In genomic region chr2:180966092-180966882, GRCm38 (mm10) we compare ENCODE assay signal across 7 mouse cellular contexts. TPM values are rescaled to one million over a fixed set of nuclear protein-coding genes. Genes with fewer than 3 reads are reported as not detected.
DNase-seq lines count a peak whose midpoint lies in the region; ATAC-seq and TF ChIP-seq lines count a peak whose summit lies in the region.

No protein-coding gene starts in this region.

- no peaks in the 10 kb centered on the region for H3K9me3 ChIP-seq in heart, postnatal 0 days (replicated peaks; ENCODE audit: control insufficient read depth, low read length)
- H3K9me3 ChIP-seq in limb, embryonic 14.5 days (ENCODE audit: control insufficient read depth, low read length) = no peaks in the 10 kb centered on the region

- peak overlapping the region; percentile 78 for H3K4me2 ChIP-seq in heart, postnatal 0 days (ENCODE audit: low read depth, low read length)
- H3K4me2 ChIP-seq in limb, embryonic 14.5 days (replicated peaks; ENCODE audit: low read depth, low read length, severe bottlenecking) = peak overlapping the region; percentile 72

- TF ChIP-seq EP300 in heart, postnatal 0 days (IDR thresholded peaks at IDR 0.05; ENCODE audit: low read depth) = no peak

- H3K9ac ChIP-seq in heart, postnatal 0 days (replicated peaks; ENCODE audit: low read depth, low read length) = peak overlapping the region; percentile 92
- peak overlapping the region; percentile 96 for H3K9ac ChIP-seq in limb, embryonic 14.5 days (ENCODE audit: low read depth, low read length, severe bottlenecking)

- peak; percentile 39 for DNase-seq in thymus, postnatal 0 days (ENCODE audit: low spot score)
- DNase-seq in thymus, adult 18-20 months = no peak
- peak; percentile 51 to 61 for DNase-seq in cerebellum, adult 18-20 months
- peak; percentile 51 for DNase-seq in heart, postnatal 0 days (ENCODE audit: low spot score)
- no peak for DNase-seq in limb, embryonic 14.5 days (ENCODE audit: low spot score)
- DNase-seq in natural killer cell, adult 2 months (ENCODE audit: low spot score in 2 of 2) = peak; percentile 9 to 24
- no peak for DNase-seq in layer of hippocampus, postnatal 14 days (ENCODE audit: low spot score in 2 of 2)

- H3K27me3 ChIP-seq in heart, postnatal 0 days (ENCODE audit: control insufficient read depth, insufficient read depth, low read length) = no peaks in the 10 kb centered on the region
- no peaks in the 10 kb centered on the region for H3K27me3 ChIP-seq in limb, embryonic 14.5 days (ENCODE audit: control insufficient read depth, insufficient read depth, low read length)

- H3K36me3 ChIP-seq in heart, postnatal 0 days (replicated peaks; ENCODE audit: control insufficient read depth, insufficient read depth, low read length) = peaks cover 24% of the 10 kb centered on the region
- H3K36me3 ChIP-seq in limb, embryonic 14.5 days (ENCODE audit: control insufficient read depth, insufficient read depth, low read length) = peaks cover 22% of the 10 kb centered on the region

- 12% methylated on average over 14 of the region's 14 CpGs for WGBS in heart, postnatal 0 days
- WGBS in limb, embryonic 14.5 days = 8% methylated on average over 14 of the region's 14 CpGs

- TF ChIP-seq POLR2A in limb, embryonic 14.5 days (IDR thresholded peaks at IDR 0.05; ENCODE audit: borderline replicate concordance, extremely low read depth, insufficient read depth, insufficient read length) = no peak

- H3K4me1 ChIP-seq in heart, postnatal 0 days (ENCODE audit: control insufficient read depth, insufficient read depth) = peaks cover 19% of the 10 kb centered on the region
- H3K4me1 ChIP-seq in limb, embryonic 14.5 days (ENCODE audit: control insufficient read depth, insufficient read depth, low read length) = peaks cover 5% of the 10 kb centered on the region; the same call in 1 of the 2 replicates

- peak; percentile 43 for TF ChIP-seq CTCF in heart, postnatal 0 days (IDR thresholded peaks at IDR 0.05; ENCODE audit: low read depth)

- peak overlapping the region; percentile 92 for H3K27ac ChIP-seq in heart, postnatal 0 days (ENCODE audit: low read depth)
- peak overlapping the region; percentile 78 for H3K27ac ChIP-seq in limb, embryonic 14.5 days (replicated peaks; ENCODE audit: low read depth, low read length)

- H3K4me3 ChIP-seq in heart, postnatal 0 days (ENCODE audit: low read depth, low read length) = peak overlapping the region; percentile 82
- H3K4me3 ChIP-seq in limb, embryonic 14.5 days (replicated peaks; ENCODE audit: low read length) = peak overlapping the region; percentile 91

- 0 out of 2 replicates have a peak, but pooled peaks have one; percentile 17 for ATAC-seq in heart, postnatal 0 days (ENCODE audit: insufficient read depth, low read depth)
- ATAC-seq in limb, embryonic 14.5 days (ENCODE audit: low FRiP score, low read depth) = no peak

RNA-seq across cellular contexts. Expression of gene Arfgap1, which starts 0.7 kb away (rescaled TPM):
- polyA plus RNA-seq in thymus, postnatal 0 days (2015; fragmentation: Nextera tagmentation; extraction: Ambion mirVana) = 52.0 and 66.6 TPM in 2 replicates
- 40.9 and 58.7 TPM in 2 replicates for total RNA-seq in heart, postnatal 0 days (2014; rRNA removed; ENCODE audit: low replicate concordance)
- polyA plus RNA-seq in heart, postnatal 0 days (2015; fragmentation: Nextera tagmentation; extraction: Ambion mirVana) = 51.0 and 51.4 TPM in 2 replicates
- polyA plus RNA-seq in limb, embryonic 14.5 days (2012; rRNA removed) = 161 and 169 TPM in 2 replicates
- polyA plus RNA-seq in limb, embryonic 14.5 days (2014; fragmentation: Nextera tagmentation; extraction: Ambion mirVana) = 102 and 105 TPM in 2 replicates
- 100 to 1,000 TPM; 126 to 127 TPM for total RNA-seq in layer of hippocampus, postnatal 14 days (2021)

RNA-seq across cellular contexts. Expression of gene Nkain4, which starts 11.8 kb away (rescaled TPM):
- 28.0 and 30.0 TPM in 2 replicates for polyA plus RNA-seq in thymus, postnatal 0 days (2015; fragmentation: Nextera tagmentation; extraction: Ambion mirVana)
- total RNA-seq in heart, postnatal 0 days (2014; rRNA removed; ENCODE audit: low replicate concordance) = 8.6 and 9.8 TPM in 2 replicates
- polyA plus RNA-seq in heart, postnatal 0 days (2015; fragmentation: Nextera tagmentation; extraction: Ambion mirVana) = 27.6 and 29.6 TPM in 2 replicates
- polyA plus RNA-seq in limb, embryonic 14.5 days (2012; rRNA removed) = 9.2 and 11.2 TPM in 2 replicates
- polyA plus RNA-seq in limb, embryonic 14.5 days (2014; fragmentation: Nextera tagmentation; extraction: Ambion mirVana) = 12.9 and 13.4 TPM in 2 replicates
- total RNA-seq in layer of hippocampus, postnatal 14 days (2021) = 10 to 100 TPM; 56.1 to 56.9 TPM

RNA-seq across cellular contexts. Expression of gene Col20a1, which starts 20.0 kb away (rescaled TPM):
- 0.14 and 0.57 TPM in 2 replicates for polyA plus RNA-seq in thymus, postnatal 0 days (2015; fragmentation: Nextera tagmentation; extraction: Ambion mirVana)
- total RNA-seq in heart, postnatal 0 days (2014; rRNA removed; ENCODE audit: low replicate concordance) = 0.15 and 2.0 TPM in 2 replicates
- polyA plus RNA-seq in heart, postnatal 0 days (2015; fragmentation: Nextera tagmentation; extraction: Ambion mirVana) = 0.05 TPM in 2 replicates
- polyA plus RNA-seq in limb, embryonic 14.5 days (2012; rRNA removed) = 5.7 and 6.1 TPM in 2 replicates
- polyA plus RNA-seq in limb, embryonic 14.5 days (2014; fragmentation: Nextera tagmentation; extraction: Ambion mirVana) = 2.7 and 2.8 TPM in 2 replicates
- total RNA-seq in layer of hippocampus, postnatal 14 days (2021) = 1 to 10 TPM; 1.5 to 2.6 TPM

RNA-seq across cellular contexts. Expression of gene Birc7, which starts 37.5 kb away (rescaled TPM):
- polyA plus RNA-seq in thymus, postnatal 0 days (2015; fragmentation: Nextera tagmentation; extraction: Ambion mirVana) = 0.30 and 0.40 TPM in 2 replicates
- 0.84 TPM in 1 of 2 replicates, not detected in the other for total RNA-seq in heart, postnatal 0 days (2014; rRNA removed; ENCODE audit: low replicate concordance)
- polyA plus RNA-seq in heart, postnatal 0 days (2015; fragmentation: Nextera tagmentation; extraction: Ambion mirVana) = 0.07 and 0.10 TPM in 2 replicates
- polyA plus RNA-seq in limb, embryonic 14.5 days (2012; rRNA removed) = not detected in 2 replicates
- not detected in 2 replicates for polyA plus RNA-seq in limb, embryonic 14.5 days (2014; fragmentation: Nextera tagmentation; extraction: Ambion mirVana)
- not detected for total RNA-seq in layer of hippocampus, postnatal 14 days (2021)

RNA-seq across cellular contexts. Expression of gene Ythdf1, which starts 45.5 kb away (rescaled TPM):
- polyA plus RNA-seq in thymus, postnatal 0 days (2015; fragmentation: Nextera tagmentation; extraction: Ambion mirVana) = 52.6 and 53.9 TPM in 2 replicates
- 15.8 and 51.0 TPM in 2 replicates for total RNA-seq in heart, postnatal 0 days (2014; rRNA removed; ENCODE audit: low replicate concordance)
- polyA plus RNA-seq in heart, postnatal 0 days (2015; fragmentation: Nextera tagmentation; extraction: Ambion mirVana) = 27.1 and 27.7 TPM in 2 replicates
- 66.3 and 85.7 TPM in 2 replicates for polyA plus RNA-seq in limb, embryonic 14.5 days (2012; rRNA removed)
- 65.7 and 67.6 TPM in 2 replicates for polyA plus RNA-seq in limb, embryonic 14.5 days (2014; fragmentation: Nextera tagmentation; extraction: Ambion mirVana)
- total RNA-seq in layer of hippocampus, postnatal 14 days (2021) = 10 to 100 TPM; 63.5 to 65.7 TPM

Comparison
In these comparisons a context has a peak if more than half of its experiments do, and no peak if none do; other contexts are left out.
1. DNase-seq: peak in thymus, postnatal 0 days (single experiment), cerebellum, adult 18-20 months (2 of 2), heart, postnatal 0 days (single experiment) and natural killer cell, adult 2 months (2 of 2); none in thymus, adult 18-20 months (0 of 2), limb, embryonic 14.5 days (single experiment) and layer of hippocampus, postnatal 14 days (0 of 2).